Mouse (Mus musculus) adrenal gland, adult (tissue): Measurements from ENCODE around the gene Ftsj3.
"Not testable (repeated sequence)": the region's sequence is repeated elsewhere in the genome, so short reads cannot be mapped to it uniquely, and the experiment has no call there.

ENCODE experiments used
- DNase-seq, 2 experiments: peaks; one replicate each; pipeline ENCODE4 v3.0.0; 2022 to 2023; ENCODE audit warnings: low spot score in 1 of 2; ENCODE audit not compliant: inconsistent age in 2 of 2

The Ftsj3 gene

GRCm38 (mm10) chr11:106202123-106202465 lies 53.8 kb downstream of the Ftsj3 start, which contains the start of gene Strada:
TSS of gene Strada (minus strand) at chr11:106202168.
- DNase-seq = no peak

DNA sequence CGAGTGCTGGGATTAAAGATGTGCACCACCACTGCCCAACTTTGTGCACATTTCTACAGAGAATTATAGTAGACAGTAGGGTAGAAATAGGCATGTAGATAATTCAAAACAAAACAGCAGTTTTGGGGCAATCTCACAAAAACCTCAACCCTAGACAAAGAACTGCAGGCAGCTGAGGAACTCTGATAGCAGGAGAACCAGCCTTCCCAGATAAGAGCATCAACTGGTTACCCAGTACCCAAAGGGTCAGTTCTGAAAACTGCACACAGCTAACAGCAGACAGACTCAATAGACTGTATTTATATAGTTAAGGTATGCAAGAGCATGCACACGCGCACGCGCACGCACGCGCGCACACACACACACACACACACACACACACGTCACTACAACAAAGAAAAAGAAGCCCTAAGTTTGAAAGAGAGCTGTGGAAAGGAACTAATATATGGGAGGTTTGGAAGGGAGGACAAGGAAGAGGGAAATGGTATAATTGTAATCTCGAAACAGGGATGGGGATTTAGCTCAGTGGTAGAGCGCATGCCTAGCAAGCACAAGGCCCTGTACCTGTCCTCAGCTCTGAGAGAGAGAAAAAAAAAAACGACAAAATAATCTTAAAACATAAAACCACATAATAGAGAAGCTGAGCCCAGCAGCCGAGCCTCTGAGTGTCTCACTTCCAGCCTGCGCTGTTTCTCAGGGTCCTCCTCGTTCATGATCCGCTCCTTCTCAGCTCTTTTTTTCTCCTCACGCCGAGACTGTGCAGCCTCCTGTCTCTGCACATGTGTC lies 54.3 kb downstream of the Ftsj3 start:
- no peak for DNase-seq

- DNase-seq = no peak
These were observed 55.1 kb downstream of the Ftsj3 start for GRCm38 (mm10) chr11:106200756-106201155.

DNA sequence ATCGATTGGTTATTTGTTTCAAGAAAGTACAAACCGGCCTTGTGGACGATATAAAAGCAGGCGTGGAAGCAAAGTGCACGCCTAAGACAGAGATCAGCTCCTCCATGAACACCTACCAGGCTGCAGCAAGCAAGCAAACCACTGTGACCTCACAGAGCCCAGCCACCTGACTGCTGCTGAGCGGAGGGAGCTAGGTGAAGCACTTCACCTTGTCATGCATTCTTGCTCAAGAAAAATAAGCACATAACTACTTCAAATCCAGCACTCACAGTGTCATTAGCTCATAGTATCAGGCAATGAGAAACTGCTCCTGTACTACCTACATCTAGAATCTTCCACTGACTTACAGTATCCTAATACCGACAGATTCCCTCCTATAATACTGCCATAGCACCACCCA lies 55.9 kb downstream of the Ftsj3 start:
- DNase-seq = not testable (repeated sequence)
